Comparison of ENCODE assay signal across 17 mouse cellular contexts in genomic region chr1:152528778-152529177, GRCm38 (mm10).
DNase-seq lines count a peak whose midpoint lies in the region; ATAC-seq and TF ChIP-seq lines count a peak whose summit lies in the region.
"Had no signal": no experiment of that assay in that cellular context is flagged by ENCODE, and none has a peak within 500 bp of the region (broad histone marks: within the 10 kb centered on the region; RNA-seq: fewer than 3 reads in every experiment).

No protein-coding gene starts in this region.

- TF ChIP-seq EP300 in lung, postnatal 0 days (IDR thresholded peaks at IDR 0.05) = no peak

- 84% methylated on average over 3 of the region's 3 CpGs for WGBS in heart, embryonic 11.5 days (ENCODE audit: insufficient replicate concordance)
- 85% methylated on average over 3 of the region's 3 CpGs for WGBS in lung, postnatal 0 days
- 81% methylated on average over 3 of the region's 3 CpGs for WGBS in heart, embryonic 14.5 days
- 92% methylated on average over 3 of the region's 3 CpGs for WGBS in kidney, embryonic 15.5 days

- no peak overlapping the region for H3K4me3 ChIP-seq in heart, embryonic 11.5 days (ENCODE audit: low read depth, low read length)
- H3K4me3 ChIP-seq in lung, postnatal 0 days (ENCODE audit: low read depth, low read length) = no peak overlapping the region
- no peak overlapping the region for H3K4me3 ChIP-seq in heart, embryonic 14.5 days (ENCODE audit: control insufficient read depth in 1 of 2, insufficient read depth in 1 of 2, low read depth in 1 of 2, low read length in 2 of 2)
- no peak overlapping the region for H3K4me3 ChIP-seq in kidney, embryonic 15.5 days (replicated peaks)
- H3K4me3 ChIP-seq: embryonic facial prominence, embryonic 13.5 days; forebrain, embryonic 10.5 days; limb, embryonic 10.5 days; midbrain, embryonic 10.5 days had no signal

- no peak overlapping the region for H3K9ac ChIP-seq in heart, embryonic 11.5 days (ENCODE audit: low read depth, low read length)
- no peak overlapping the region for H3K9ac ChIP-seq in lung, postnatal 0 days (replicated peaks; ENCODE audit: low read depth)
- H3K9ac ChIP-seq in heart, embryonic 14.5 days (ENCODE audit: low read length) = no peak overlapping the region
- no peak overlapping the region for H3K9ac ChIP-seq in kidney, embryonic 15.5 days
- H3K9ac ChIP-seq: embryonic facial prominence, embryonic 13.5 days had no signal

- H3K36me3 ChIP-seq in heart, embryonic 11.5 days (ENCODE audit: control insufficient read depth, insufficient read depth, low read length) = peaks cover 8% of the 10 kb centered on the region; the same call in 1 of the 2 replicates
- peaks cover 10% of the 10 kb centered on the region; the same call in 1 of the 2 replicates for H3K36me3 ChIP-seq in lung, postnatal 0 days (ENCODE audit: insufficient read depth, low read length)
- H3K36me3 ChIP-seq in heart, embryonic 14.5 days (ENCODE audit: control insufficient read depth, insufficient read depth, low read length) = peaks cover 77% of the 10 kb centered on the region
- H3K36me3 ChIP-seq in kidney, embryonic 15.5 days = peaks cover 80% of the 10 kb centered on the region

- TF ChIP-seq CTCF in lung, postnatal 0 days (IDR thresholded peaks at IDR 0.05) = no peak

- DNase-seq in heart, adult 11 months = peak; percentile 95
- DNase-seq in lung, postnatal 0 days (ENCODE audit: low spot score) = peak; percentile 42
- no peak for DNase-seq in lung, postnatal 14 days
- DNase-seq: cerebellum, adult 18-20 months; kidney, adult 9 months; lung, adult 2 months; right cerebral cortex, postnatal 25 days; thymus, adult 2 months had no signal

- no peak overlapping the region for H3K4me2 ChIP-seq in heart, embryonic 11.5 days
- H3K4me2 ChIP-seq in lung, postnatal 0 days (replicated peaks; ENCODE audit: low read depth, low read length) = no peak overlapping the region
- H3K4me2 ChIP-seq in heart, embryonic 14.5 days (ENCODE audit: low read length) = no peak overlapping the region
- no peak overlapping the region for H3K4me2 ChIP-seq in kidney, embryonic 15.5 days
- H3K4me2 ChIP-seq: embryonic facial prominence, embryonic 13.5 days had no signal

- H3K4me1 ChIP-seq in heart, embryonic 11.5 days (ENCODE audit: control insufficient read depth, insufficient read depth, low read length) = peaks cover 63% of the 10 kb centered on the region
- no peaks in the 10 kb centered on the region; the same call in 1 of the 2 replicates for H3K4me1 ChIP-seq in lung, postnatal 0 days (ENCODE audit: insufficient read depth, low read depth, low read length)
- H3K4me1 ChIP-seq in heart, embryonic 14.5 days (ENCODE audit: control insufficient read depth in 2 of 2, insufficient read depth in 2 of 2, low read length in 2 of 2) = peaks cover 38 to 77% of the 10 kb centered on the region in 2 experiments
- H3K4me1 ChIP-seq in kidney, embryonic 15.5 days = peaks cover 25% of the 10 kb centered on the region
- H3K4me1 ChIP-seq: limb, embryonic 10.5 days had no signal

- ATAC-seq in heart, embryonic 11.5 days (replicated peaks; ENCODE audit: insufficient number of reproducible peaks, low FRiP score, low TSS enrichment) = no peak
- ATAC-seq in lung, postnatal 0 days = no peak
- no peak for ATAC-seq in heart, embryonic 14.5 days (ENCODE audit: insufficient number of reproducible peaks, insufficient read depth, low FRiP score, low read depth)
- peak; percentile 64 for ATAC-seq in monocyte, adult 5-6 weeks (replicated peaks; ENCODE audit: insufficient number of reproducible peaks, low FRiP score, low TSS enrichment, poor library complexity, severe bottlenecking)
- no peak for ATAC-seq in inflammation-experienced regulatory T-cells, adult 6 months
- ATAC-seq in kidney, embryonic 15.5 days (replicated peaks; ENCODE audit: low FRiP score) = no peak

- no peak overlapping the region for H3K27ac ChIP-seq in heart, embryonic 11.5 days (ENCODE audit: low read depth, low read length)
- H3K27ac ChIP-seq in lung, postnatal 0 days (ENCODE audit: low read length) = no peak overlapping the region
- H3K27ac ChIP-seq in heart, embryonic 14.5 days (replicated peaks in 1 of 2; ENCODE audit: control insufficient read depth in 1 of 2, insufficient read depth in 1 of 2, low read depth in 2 of 2, low read length in 2 of 2) = peak overlapping the region; percentile 2 to 94; a peak in 1 of 4 replicates
- H3K27ac ChIP-seq in kidney, embryonic 15.5 days = no peak overlapping the region
- H3K27ac ChIP-seq: embryonic facial prominence, embryonic 13.5 days; forebrain, embryonic 10.5 days; limb, embryonic 10.5 days; midbrain, embryonic 10.5 days had no signal

- H3K27me3 ChIP-seq in heart, embryonic 11.5 days (ENCODE audit: control insufficient read depth, insufficient read depth, low read length) = no peaks in the 10 kb centered on the region
- no peaks in the 10 kb centered on the region for H3K27me3 ChIP-seq in lung, postnatal 0 days (replicated peaks; ENCODE audit: insufficient read depth, low read length)
- H3K27me3 ChIP-seq in heart, embryonic 14.5 days (ENCODE audit: control insufficient read depth, insufficient read depth, low read length) = no peaks in the 10 kb centered on the region
- H3K27me3 ChIP-seq in kidney, embryonic 15.5 days = no peaks in the 10 kb centered on the region
- H3K27me3 ChIP-seq: embryonic facial prominence, embryonic 13.5 days had no signal

- H3K9me3 ChIP-seq in heart, embryonic 11.5 days (replicated peaks; ENCODE audit: control insufficient read depth, low read length) = no peaks in the 10 kb centered on the region
- no peaks in the 10 kb centered on the region for H3K9me3 ChIP-seq in lung, postnatal 0 days (ENCODE audit: low read length)
- no peaks in the 10 kb centered on the region for H3K9me3 ChIP-seq in heart, embryonic 14.5 days (ENCODE audit: control insufficient read depth, low read length)
- no peaks in the 10 kb centered on the region for H3K9me3 ChIP-seq in kidney, embryonic 15.5 days (replicated peaks)
- H3K9me3 ChIP-seq: embryonic facial prominence, embryonic 13.5 days; forebrain, embryonic 10.5 days; limb, embryonic 10.5 days; midbrain, embryonic 10.5 days had no signal

Comparison
In these comparisons a context has a peak if more than half of its experiments do, and no peak if none do; other contexts are left out.
1. H3K27ac ChIP-seq: peak in heart, embryonic 14.5 days (2 of 2); none in heart, embryonic 11.5 days (single experiment), lung, postnatal 0 days (single experiment) and kidney, embryonic 15.5 days (single experiment).